Mouse (Mus musculus) embryonic fibroblast, embryonic 13.5 days (primary cell): ENCODE results near the gene Dach1.

Experiments used
- CTCF ChIP-seq: IDR thresholded peaks from 2 replicates; pipeline ENCODE4 v1.5.1; 2011; ENCODE audit warnings: mild to moderate bottlenecking, control low read depth, low read length, moderate library complexity, borderline replicate concordance; ENCODE audit not compliant: insufficient read depth
- POLR2A ChIP-seq: IDR thresholded peaks from 2 replicates; pipeline ENCODE4 v1.6.1; 2011; ENCODE audit warnings: low read depth, mild to moderate bottlenecking, control low read depth, low read length, moderate library complexity

GRCm38 (mm10) chr14:98014053-98014452, 155.5 kb downstream of the Dach1 start:
- no peak for TF ChIP-seq POLR2A
- no peak for TF ChIP-seq CTCF
